Mouse (Mus musculus) small intestine, adult 2 months (tissue): ENCODE measurements around the gene Cdh12.

Experiments
- CTCF ChIP-seq: fragments of 200-500 bp; IDR thresholded peaks from 2 replicates; pipeline ENCODE4 v1.5.1; 2012; ENCODE audit warnings: low read depth, mild to moderate bottlenecking, control low read depth, inconsistent platforms, low read length, moderate library complexity, mixed read lengths; ENCODE audit not compliant: insufficient replicate concordance, insufficient read length; ENCODE audit errors: extremely low read depth
- POLR2A ChIP-seq: fragments of 200-500 bp; IDR thresholded peaks from 2 replicates; pipeline ENCODE4 v1.6.1; 2012; ENCODE audit warnings: low read depth, mild to moderate bottlenecking, control low read depth, inconsistent platforms, low read length, moderate library complexity

- no peak for TF ChIP-seq CTCF
- no peak for TF ChIP-seq POLR2A
Measured at GRCm38 (mm10) chr15:21344749-21345148, 895.7 kb downstream of the Cdh12 start.
